Mouse (Mus musculus): ENCODE results near the gene Gm1110. TPM values are rescaled to one million over a fixed set of nuclear protein-coding genes. Genes with fewer than 3 reads are reported as not detected.
"Not testable (repeated sequence)": the region's sequence is repeated elsewhere in the genome, so short reads cannot be mapped to it uniquely, and the experiment has no call there.

Gene Gm1110
- total RNA-seq (2021): not detected
- long read RNA-seq, experiment 1: 0 reads
- long read RNA-seq, experiment 2: 0 reads

DNA sequence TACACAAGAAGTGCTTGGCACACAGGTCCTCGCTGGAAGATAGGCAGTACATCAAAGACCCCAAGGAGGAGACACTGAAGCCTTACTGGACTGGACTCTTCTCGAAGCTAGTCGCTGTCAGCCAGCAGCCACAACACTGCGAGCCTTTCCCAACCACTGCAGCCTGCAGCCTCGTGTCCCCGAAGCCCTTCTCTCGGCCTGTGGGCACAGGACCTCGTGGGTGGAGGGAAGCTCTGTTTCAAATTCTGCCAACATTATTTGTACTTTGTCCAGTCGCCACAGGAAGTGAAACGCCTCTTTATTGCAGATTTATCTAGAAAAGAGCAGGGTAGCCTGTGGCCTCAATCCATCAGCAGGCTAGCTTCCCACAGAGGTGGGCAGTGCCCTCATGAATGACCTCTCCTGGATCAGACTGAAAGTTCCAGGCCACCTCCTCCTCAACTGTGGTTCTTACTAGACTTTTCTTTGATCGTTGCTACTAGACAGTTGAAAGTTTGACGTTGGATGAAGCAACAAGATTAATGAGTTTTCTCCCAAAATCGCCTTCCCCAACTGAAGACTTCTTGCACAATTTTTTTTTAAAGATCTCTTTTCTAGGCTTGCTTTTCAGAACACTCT lies at the start of gene Gm1110:
Gm1110 (minus strand) TSS at position 203 of the 618 bp plus-strand sequence.
- DNase-seq: no peak

DNA sequence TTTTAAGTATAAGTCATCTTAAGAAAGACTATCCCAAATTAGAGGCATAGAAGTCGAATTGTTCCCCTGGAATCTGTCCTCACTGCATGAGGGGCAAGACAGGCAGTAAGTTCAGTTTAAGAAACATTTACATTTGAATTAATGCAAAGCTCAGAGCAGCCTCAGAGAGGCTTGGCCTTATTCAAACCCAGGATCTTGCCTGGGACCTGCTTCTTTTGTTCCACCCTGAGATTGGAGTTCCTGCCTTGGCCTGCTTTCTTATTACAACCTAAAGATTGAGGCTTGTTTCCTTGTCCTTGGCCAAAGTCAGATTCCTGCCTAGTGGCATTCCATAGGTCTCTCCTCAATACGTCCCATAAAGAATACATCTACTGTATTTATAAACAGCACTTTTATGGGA lies 24.9 kb upstream of the Gm1110 start:
- no peak for DNase-seq

DNA sequence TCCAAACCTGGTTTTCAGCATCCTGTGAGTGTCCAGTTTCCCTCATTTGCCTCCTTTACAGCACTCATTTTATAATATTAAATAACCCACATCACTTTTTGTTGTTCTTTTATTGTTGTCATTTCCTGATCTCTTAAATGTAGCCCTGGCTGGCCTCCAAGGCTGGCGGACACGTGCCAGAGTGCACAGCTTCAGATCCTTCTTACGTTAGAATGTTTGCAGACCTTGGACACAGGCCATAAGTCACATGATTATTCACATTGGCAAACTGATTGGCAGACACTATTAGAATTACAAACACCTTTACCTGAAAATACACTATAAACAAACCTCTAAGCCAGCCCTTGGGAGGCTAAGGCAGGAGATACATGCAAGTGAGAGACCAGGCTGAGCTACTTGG lies 1.2 kb upstream of the Gm1110 start:
- peak; percentile 78 for DNase-seq

DNA sequence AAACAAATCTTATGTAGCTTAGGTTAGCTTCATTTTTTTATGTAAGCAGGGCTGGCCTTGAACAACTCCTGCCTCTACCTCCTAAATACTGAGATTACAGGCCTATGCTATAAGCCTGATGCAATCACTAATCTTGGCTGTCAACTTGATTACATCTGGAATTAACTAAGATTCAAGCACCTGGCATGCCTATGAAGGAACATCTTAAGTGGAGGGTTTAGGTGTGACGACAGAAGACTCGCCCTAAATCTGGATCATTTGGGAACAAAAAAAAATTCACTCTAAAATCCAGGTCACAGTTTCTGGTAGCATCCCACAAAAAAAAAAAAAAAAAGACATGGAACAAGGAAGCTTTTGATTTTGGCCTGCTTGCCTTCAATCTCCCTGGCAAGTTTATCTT lies 3.1 kb downstream of the Gm1110 start:
- DNase-seq: no peak

DNA sequence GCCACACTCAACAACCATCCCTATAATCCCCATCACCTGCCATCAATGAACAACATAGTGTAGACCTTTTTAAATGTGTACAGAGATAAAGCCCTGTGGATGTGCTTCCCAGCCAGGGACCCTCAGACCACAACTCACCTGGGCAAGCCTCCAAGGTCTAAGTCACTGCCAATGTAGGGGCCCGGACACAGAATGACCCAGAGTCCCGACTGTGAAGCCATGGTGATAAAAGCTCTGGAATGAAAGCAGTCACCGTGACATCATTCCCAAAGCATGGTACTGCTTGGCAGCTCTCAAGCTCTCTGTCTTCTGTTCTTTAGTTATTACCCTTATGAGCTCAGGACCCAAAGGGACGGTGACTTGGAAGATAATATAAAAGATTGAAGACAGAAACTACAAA lies 9.8 kb downstream of the Gm1110 start:
- DNase-seq: no peak

DNA sequence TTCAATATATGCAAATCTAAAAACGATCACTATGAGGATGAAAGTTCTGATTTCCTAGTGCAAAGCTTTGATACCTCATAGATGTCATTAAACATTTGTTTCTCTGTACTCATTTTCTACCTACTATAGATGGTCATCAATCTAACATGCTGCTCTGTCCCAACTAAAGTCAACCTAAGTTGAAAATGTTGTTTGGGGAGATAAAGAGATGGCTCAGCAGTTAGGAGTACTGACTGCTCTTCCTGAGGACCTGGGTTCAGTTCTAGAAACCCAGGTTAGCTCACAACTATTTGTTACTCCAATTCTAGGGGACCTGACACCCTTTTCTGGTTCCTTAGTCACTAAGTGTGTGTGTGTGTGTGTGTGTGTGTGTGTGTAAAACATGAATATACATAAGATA lies 11.7 kb downstream of the Gm1110 start:
- DNase-seq: no peak

DNA sequence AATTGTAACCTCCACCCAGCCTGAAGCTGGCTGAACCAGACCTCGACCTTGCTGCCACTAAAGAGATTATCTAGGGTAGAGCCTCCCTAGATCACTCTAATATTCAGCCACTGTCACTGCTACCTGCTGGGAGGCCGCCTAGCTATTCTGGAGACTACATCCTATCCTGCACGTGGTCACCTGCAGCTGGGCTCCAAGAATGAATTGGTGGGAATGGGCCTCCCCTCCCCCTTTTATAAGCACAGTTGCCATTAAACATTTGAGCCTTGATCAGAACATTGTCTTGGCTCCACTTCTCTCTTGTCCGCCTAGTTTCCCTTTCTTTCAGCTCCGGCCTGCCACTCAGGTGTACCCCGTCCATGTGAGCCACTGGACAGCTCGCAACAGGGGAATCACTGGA lies 53.1 kb downstream of the Gm1110 start:
- not testable (repeated sequence) for DNase-seq

DNA sequence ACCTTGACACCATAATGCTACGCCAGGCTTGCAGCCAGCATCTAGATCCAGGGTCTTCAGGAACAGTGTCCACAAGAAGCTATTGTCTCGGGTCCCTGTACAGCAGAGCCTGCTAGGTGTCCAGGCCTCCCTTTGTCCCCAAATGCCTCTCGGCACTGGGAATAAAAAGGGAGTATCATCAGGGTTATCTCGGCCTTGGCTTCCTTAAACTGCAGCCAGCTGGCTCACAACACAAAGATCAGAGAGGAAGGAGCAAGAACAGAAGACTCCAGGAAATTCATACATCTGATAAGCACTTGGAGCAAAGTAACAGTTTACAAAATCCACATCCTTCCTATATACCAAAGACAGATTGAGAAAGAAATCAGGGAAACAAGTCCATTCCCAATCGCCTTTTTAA lies 62.2 kb downstream of the Gm1110 start, which contains the start of gene Glb1l3:
Glb1l3 (minus strand) TSS at position 140 of the 400 bp plus-strand sequence.
- peak; percentile 41 for DNase-seq

DNA sequence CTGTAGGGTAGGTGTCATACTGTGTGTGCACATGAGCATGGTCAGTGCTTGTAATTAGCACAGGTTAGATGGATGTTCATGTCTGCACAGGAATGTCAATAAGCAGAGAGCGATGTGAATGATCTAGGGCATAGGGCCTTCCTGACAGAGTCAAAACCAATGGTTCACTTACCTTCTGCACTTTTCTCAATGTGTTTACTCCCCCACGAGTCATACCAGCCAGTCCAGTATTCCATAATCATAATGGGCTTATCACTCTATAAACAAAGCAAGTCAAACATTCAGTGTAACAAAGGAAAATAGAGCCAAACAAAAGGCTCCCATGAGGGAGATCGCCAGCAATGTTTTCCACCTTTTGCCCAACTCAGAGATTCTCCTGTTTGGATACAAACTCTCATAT lies 91.8 kb downstream of the Gm1110 start:
- no peak for DNase-seq

Other genes with a start within 250 kb of the Gm1110 start
- 1 to 10 TPM; 1.3 to 3.0 TPM for gene B3gat1, start 189.4 kb downstream of the Gm1110 start, total RNA-seq (2021)
- 10 to 100 TPM; 12.9 to 13.1 TPM for gene Glb1l2, start 116.6 kb downstream of the Gm1110 start, total RNA-seq (2021)
- gene Glb1l3, start 62.2 kb downstream of the Gm1110 start, total RNA-seq (2021): 1 to 10 TPM in 1 of 2 experiments, under 1 TPM in 1; 0.67 to 1.7 TPM
- gene Acad8, start 76.5 kb upstream of the Gm1110 start, total RNA-seq (2021): 10 to 100 TPM; 75.6 to 95.6 TPM
- 10 to 100 TPM; 42.3 to 49.5 TPM for gene Thyn1, start 76.6 kb upstream of the Gm1110 start, total RNA-seq (2021)
- 10 to 100 TPM; 32.8 to 38.7 TPM for gene Vps26b, start 107.0 kb upstream of the Gm1110 start, total RNA-seq (2021)
- gene Ncapd3, start 107.1 kb upstream of the Gm1110 start, total RNA-seq (2021): 10 to 100 TPM; 19.2 to 26.0 TPM
- gene Jam3, start 232.3 kb upstream of the Gm1110 start, total RNA-seq (2021): 10 to 100 TPM; 31.2 to 35.0 TPM

Measured in adrenal gland, postnatal 10 days (tissue).